Mouse (Mus musculus) left cerebral cortex, adult 9 months (tissue): ENCODE data around the gene Amigo3.

Experiments used
- DNase-seq, 2 experiments: peaks; one replicate each; pipeline ENCODE4 v3.0.0; 2022; ENCODE audit warnings: low spot score in 2 of 2

Gene Amigo3

DNA sequence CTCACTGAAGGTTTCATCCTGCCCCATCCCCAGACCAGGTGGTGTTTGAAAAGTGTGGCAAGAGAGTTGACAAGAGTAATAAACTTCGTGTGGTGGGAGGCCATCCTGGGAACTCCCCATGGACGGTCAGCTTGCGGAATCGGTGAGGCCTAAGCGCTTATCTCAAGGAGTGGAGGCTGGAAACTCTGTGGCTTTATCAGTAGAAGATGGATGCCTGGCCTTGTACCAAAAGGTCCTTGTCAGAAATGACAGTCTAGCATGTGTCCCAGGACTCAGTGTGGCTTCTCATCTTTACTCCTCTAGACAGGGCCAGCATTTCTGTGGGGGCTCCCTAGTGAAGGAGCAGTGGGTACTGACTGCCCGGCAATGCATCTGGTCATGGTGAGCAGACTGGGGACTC is 30.6 kb downstream of the Amigo3 start:
- no peak for DNase-seq

GRCm38 (mm10) chr9:108085261-108085660 is 32.3 kb downstream of the Amigo3 start:
- DNase-seq, result no peak

GRCm38 (mm10) chr9:108090611-108091120 is 37.7 kb downstream of the Amigo3 start:
- no peak for DNase-seq

- DNase-seq, result no peak
Measured at GRCm38 (mm10) chr9:108093586-108093985, 40.6 kb downstream of the Amigo3 start.

DNA sequence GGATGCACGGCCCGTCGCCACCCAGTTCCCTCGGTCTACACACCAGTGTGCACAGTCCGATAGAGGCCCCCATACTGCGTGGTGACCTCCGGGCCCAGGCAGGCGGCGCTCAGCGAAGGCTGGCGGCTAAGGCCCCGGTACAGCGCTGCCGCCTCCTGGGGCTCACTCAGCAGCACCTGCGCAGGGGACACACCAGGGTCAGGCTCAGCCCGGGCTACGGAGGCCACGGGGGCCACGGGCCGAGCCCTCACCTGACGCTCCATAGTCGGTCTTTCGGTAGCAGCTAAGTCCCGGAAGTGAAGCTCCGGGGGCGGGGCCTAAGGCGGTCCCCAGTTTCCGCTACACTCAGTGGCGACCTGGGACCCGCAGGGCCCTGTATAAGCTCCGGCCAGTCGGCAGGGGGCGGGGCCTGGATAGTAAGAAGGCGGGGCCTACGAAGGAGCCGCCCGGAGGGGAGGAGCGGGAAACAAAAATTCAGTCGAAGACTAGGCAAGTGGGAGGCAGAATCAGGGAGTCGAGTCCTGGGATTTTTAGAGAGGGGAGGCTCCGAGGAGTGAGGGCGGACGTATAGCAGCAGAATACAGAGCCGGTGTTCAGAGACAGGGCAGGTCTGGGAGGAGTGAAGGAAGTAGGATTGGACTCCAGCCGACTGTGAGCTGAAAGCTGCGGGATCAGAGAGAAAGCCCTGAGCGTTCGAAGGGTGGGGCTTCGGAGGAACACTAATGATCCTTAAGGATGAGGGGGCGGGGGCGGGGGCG is 41.4 kb downstream of the Amigo3 start, which contains the start of gene Apeh:
TSS of gene Apeh (minus strand) at position 423 of the 758 bp plus-strand sequence.
- peak; percentile 77 to 87 for DNase-seq

- no peak for DNase-seq
Measured at GRCm38 (mm10) chr9:108094998-108095411, 42.0 kb downstream of the Amigo3 start.

DNA sequence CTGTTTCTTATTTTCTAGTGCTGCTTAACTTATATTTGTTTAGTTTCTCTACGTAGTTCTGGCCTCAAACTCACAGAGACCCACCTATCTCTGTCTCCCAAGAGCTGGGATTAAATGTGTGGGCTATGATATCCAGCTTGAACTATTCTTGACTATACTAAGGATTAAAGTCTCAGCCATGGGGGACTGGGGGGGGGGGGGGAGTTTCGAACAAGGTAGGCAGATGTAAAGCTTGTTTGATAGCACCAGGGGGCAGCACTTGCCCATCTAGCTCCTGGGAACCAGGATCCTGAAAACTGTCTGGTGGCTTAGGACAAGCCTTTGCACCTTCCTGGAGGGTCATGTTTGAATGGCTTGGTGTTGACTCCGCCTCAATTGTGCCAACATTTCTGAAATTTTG is 42.6 kb downstream of the Amigo3 start:
- DNase-seq, result no peak

DNA sequence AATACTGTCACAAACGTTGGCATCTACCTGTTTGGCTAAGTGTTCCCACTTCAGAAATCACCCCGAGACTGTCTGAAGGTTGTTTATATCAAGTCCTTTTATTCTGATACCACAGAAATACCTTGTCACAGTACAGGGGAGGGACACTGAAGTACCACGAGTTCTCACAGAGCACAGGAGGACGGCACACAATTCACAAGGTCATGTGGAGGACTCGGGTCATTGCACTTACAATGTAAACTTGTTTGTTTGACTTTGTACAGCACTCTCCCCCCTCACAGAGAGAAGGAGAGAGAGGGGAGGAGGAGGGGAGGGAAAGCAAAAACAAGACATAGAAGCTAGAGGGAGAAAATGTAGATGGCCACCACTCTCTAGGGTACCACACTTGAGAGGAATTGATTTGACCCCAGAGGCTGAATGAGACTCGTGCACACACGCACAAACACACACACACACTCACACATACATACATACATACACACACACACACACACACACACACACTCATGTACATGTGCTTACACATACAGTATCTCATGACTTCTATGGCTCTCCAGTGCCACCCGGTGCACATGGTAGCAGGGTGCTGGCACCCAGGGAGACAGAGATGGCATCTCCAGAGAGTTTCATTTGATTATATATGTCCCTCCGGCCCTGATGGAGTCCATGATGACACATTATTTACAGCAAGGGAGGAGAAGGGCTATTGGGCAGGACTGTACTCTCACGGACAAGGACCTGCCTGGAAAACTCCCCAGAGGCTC is 43.2 kb downstream of the Amigo3 start:
- no peak for DNase-seq

DNA sequence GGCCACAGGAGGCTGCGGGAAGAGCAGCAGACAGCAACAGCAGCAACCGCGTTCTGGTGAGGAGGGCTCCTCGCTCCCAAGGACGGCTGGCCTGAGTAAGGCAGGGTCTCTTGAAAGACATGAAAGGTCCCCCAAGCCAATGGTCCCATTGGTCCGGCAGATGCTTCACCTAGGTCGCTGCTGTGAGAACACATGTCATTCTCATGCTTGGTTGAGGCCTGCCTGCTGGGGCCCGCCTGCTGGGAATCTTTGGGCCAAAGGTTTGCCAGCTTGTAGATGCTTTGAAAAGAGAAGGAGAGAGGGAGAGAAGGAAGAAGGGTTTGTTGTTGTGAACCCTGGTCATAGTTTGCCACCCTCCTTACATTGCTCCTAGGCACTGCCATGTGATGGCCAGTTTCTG is 46.7 kb downstream of the Amigo3 start:
- no peak for DNase-seq

- DNase-seq, result no peak
Measured at GRCm38 (mm10) chr9:108104766-108105548, 52.0 kb downstream of the Amigo3 start.
